Mouse (Mus musculus): ENCODE results near the gene Add2. TPM values are rescaled to one million over a fixed set of nuclear protein-coding genes. Genes with fewer than 3 reads are reported as not detected.
A peak's percentile ranks its signal among the peaks of the same experiment; 100 is the strongest.

Gene Add2
- polyA plus RNA-seq, 1 experiment from 2014 or later = 130 TPM

DNA sequence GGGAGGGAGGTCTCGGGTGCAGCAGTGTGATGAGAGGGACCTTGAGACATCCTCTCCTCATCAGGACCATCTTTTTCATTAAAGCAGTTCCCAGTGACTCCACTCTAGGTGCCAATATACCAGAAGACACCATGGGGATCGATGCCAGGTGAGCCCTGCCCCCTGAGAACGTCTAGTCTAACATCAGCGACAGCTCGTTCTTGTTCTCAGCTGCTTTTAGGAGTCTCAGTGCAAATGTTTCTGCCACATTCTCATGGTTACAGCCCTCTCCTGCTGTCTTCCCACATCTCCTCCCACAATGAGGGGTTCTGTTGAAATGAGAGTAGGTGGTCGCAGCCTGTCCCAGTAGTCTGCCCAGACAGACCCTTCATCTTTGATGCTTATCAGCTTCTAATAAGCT lies 38.2 kb downstream of the Add2 start:
- H3K27me3 ChIP-seq (replicated peaks) = no peaks in the 10 kb centered on the region
- no peaks in the 10 kb centered on the region for H3K36me3 ChIP-seq
- no peak overlapping the region for H3K4me3 ChIP-seq (replicated peaks)
- H3K9ac ChIP-seq (replicated peaks) = no peak overlapping the region
- WGBS = 65% methylated on average over 6 of the region's 6 CpGs
- H3K4me2 ChIP-seq = no peak overlapping the region
- no peak for ATAC-seq (ENCODE audit: low FRiP score)
- H3K4me1 ChIP-seq = peaks cover 82% of the 10 kb centered on the region
- H3K27ac ChIP-seq (replicated peaks) = peak overlapping the region; percentile 35; the same call in 1 of the 2 replicates
- no peaks in the 10 kb centered on the region for H3K9me3 ChIP-seq (replicated peaks)

DNA sequence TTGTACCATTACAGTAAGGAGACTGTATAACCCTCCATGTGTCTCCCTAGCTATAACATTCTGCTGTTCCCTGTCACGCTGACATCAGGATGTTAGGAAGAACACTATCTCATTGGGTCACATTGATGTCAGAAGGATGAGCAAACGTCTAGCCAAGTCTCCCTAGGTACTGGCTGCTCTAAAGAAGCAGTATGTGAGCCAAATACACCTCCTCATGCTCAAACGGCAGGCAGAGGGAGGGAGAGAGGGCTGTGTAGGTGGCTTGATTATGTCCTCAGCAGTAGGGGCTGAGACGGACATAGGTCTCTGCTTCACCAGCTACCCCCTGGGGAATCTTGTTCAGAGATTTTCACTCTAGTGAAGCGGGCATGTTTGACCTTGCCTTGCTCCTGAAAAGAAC lies 38.7 kb downstream of the Add2 start:
- Histone ChIP-seq H3K36me3 (no peaks in the 10 kb centered on the region), H3K9me3 (replicated peaks) (no peaks in the 10 kb centered on the region), H3K27ac (replicated peaks) (peak overlapping the region; percentile 35; the same call in 1 of the 2 replicates), H3K4me1 (peaks cover 78% of the 10 kb centered on the region), H3K4me2 (no peak overlapping the region), H3K9ac (replicated peaks) (no peak overlapping the region), H3K27me3 (replicated peaks) (no peaks in the 10 kb centered on the region), H3K4me3 (replicated peaks) (no peak overlapping the region)
- ATAC-seq (ENCODE audit: low FRiP score) = no peak
- WGBS = 57% methylated on average over 5 of the region's 5 CpGs

DNA sequence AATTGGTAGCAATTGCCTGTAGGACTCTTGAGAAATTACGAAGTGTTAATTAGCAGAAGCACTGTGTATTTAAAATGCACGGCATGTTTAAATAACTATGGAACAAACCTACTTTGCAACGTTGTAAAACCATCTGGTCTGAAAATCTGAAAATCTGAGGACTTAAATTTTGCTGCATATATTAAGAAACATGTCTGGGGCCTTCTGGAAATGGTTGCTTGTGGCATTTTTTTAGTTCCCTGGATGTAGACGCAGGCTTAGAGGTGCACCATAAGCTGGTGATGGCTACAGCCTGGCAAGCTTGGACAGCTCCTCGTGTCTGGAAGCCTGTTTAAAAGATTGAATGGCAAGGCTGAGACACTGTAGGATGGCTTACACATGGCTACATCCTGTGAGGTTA lies 40.5 kb downstream of the Add2 start:
- Histone ChIP-seq H3K36me3 (no peaks in the 10 kb centered on the region), H3K27ac (replicated peaks) (peak overlapping the region; percentile 59), H3K4me2 (no peak overlapping the region), H3K27me3 (replicated peaks) (no peaks in the 10 kb centered on the region), H3K9ac (replicated peaks) (no peak overlapping the region), H3K4me3 (replicated peaks) (no peak overlapping the region), H3K4me1 (peaks cover 62% of the 10 kb centered on the region), H3K9me3 (replicated peaks) (no peaks in the 10 kb centered on the region)
- WGBS = 46% methylated on average over 5 of the region's 5 CpGs
- no peak for ATAC-seq (ENCODE audit: low FRiP score)

DNA sequence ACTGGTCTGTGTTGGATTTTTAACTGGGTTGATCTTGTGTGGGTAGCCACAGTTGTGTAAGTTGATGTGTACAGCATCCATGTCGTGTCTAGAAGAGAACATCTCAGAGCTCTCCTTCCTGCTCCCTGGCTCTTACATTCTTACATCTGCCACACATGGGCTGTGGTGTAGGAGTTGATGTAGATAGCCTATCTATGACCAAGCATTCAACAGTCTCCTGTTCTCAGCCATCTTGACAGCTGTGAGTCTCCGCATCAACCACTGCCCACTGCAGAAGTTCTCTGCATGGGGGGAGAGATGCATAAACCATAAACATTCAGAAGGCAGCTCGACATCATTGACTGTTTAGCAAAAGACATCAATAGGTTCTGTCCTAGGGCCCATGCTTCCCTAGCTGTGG lies 41.4 kb downstream of the Add2 start:
- Histone ChIP-seq H3K27me3 (replicated peaks) (no peaks in the 10 kb centered on the region), H3K36me3 (no peaks in the 10 kb centered on the region), H3K27ac (replicated peaks) (no peak overlapping the region), H3K4me2 (no peak overlapping the region), H3K4me3 (replicated peaks) (no peak overlapping the region), H3K4me1 (peaks cover 54% of the 10 kb centered on the region), H3K9ac (replicated peaks) (no peak overlapping the region), H3K9me3 (replicated peaks) (no peaks in the 10 kb centered on the region)
- no peak for ATAC-seq (ENCODE audit: low FRiP score)
- WGBS = 86% methylated on average over 3 of the region's 3 CpGs

DNA sequence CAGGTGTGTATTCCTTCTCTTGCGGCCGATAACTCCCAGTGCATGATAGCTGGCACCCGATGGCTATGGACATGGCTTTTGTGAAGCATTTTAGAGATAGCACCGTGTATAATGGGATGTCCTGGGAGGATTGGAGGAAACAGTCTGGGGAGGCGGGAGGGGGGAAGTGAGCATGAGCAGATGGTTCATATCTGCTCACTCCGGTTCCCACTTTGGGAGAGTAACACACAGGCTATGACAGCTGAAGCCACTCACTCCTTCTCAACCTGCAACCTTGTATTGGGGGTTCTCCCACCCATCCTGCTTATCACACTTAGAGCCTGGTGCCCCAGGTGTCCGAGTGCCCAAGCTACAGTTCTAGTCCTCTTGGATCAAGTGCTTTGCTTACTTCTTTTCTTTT lies 41.8 kb downstream of the Add2 start:
- no peak for ATAC-seq (ENCODE audit: low FRiP score)
- no peaks in the 10 kb centered on the region for H3K9me3 ChIP-seq (replicated peaks)
- H3K4me3 ChIP-seq (replicated peaks) = no peak overlapping the region
- no peaks in the 10 kb centered on the region for H3K27me3 ChIP-seq (replicated peaks)
- 60% methylated on average over 7 of the region's 7 CpGs for WGBS
- no peak overlapping the region for H3K9ac ChIP-seq (replicated peaks)
- H3K36me3 ChIP-seq = no peaks in the 10 kb centered on the region
- H3K4me1 ChIP-seq = peaks cover 50% of the 10 kb centered on the region
- H3K27ac ChIP-seq (replicated peaks) = no peak overlapping the region
- H3K4me2 ChIP-seq = no peak overlapping the region

DNA sequence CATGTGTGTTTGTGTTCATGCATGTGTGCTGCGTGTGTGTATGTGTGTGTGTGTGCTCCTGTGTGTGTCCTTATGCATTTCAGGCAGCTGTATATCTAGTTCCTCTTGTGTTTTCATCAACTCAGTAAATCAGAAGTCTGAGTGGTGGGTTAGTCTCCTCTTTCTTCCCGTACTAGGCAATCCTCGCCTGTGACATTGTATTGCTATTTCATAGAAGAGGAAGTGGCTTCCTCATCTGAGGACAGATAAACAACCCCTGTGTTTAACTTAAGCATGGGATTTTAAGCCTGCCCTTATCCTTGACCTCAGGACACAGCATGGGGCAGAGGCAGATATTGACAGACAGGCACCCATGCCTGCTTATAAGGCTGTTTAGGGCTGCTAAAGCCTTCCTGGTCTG lies 45.4 kb downstream of the Add2 start:
- WGBS = 72% methylated on average over 3 of the region's 3 CpGs
- no peaks in the 10 kb centered on the region for H3K9me3 ChIP-seq (replicated peaks)
- ATAC-seq (ENCODE audit: low FRiP score) = no peak
- no peak overlapping the region for H3K4me3 ChIP-seq (replicated peaks)
- H3K27ac ChIP-seq (replicated peaks) = no peak overlapping the region
- H3K27me3 ChIP-seq (replicated peaks) = no peaks in the 10 kb centered on the region
- H3K4me1 ChIP-seq = peaks cover 27% of the 10 kb centered on the region
- H3K4me2 ChIP-seq = no peak overlapping the region
- H3K36me3 ChIP-seq = no peaks in the 10 kb centered on the region
- H3K9ac ChIP-seq (replicated peaks) = no peak overlapping the region

DNA sequence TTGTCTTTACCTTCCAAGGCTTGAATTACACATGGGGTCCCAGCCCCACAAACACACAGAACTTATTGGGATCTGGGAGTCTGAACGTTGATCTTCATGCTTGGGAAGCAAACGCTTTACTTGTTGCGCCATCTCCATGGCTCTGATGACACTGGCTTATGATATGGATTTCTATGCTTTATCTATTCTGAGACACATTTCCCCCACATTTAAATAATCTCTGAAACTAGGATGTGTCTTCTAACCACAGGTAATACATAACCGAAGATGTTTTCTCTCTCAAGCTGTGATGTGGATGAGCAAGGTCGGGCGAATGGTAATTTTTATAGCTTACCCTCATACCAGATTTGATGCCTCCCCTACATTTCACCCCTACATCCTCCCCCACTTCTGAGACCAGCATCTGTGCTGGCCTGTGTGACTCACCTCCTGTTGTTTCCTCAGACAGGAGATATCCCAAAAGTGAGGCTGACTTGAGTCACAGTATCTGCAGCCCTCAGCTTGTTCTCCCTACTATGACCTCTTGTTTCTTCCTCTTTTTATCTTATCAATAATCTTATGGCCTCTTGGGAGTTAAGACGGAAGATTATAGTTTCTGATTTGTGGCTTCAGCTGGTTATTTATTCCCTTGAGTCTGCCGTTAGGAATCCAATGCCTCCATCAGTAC lies 46.2 kb downstream of the Add2 start:
- Histone ChIP-seq H3K4me2 (no peak overlapping the region), H3K9me3 (replicated peaks) (no peaks in the 10 kb centered on the region), H3K4me3 (replicated peaks) (no peak overlapping the region), H3K27ac (replicated peaks) (no peak overlapping the region), H3K27me3 (replicated peaks) (no peaks in the 10 kb centered on the region), H3K36me3 (no peaks in the 10 kb centered on the region), H3K9ac (replicated peaks) (no peak overlapping the region), H3K4me1 (peaks cover 23% of the 10 kb centered on the region)
- WGBS = 75% methylated on average over 8 of the region's 8 CpGs
- ATAC-seq (ENCODE audit: low FRiP score) = no peak

DNA sequence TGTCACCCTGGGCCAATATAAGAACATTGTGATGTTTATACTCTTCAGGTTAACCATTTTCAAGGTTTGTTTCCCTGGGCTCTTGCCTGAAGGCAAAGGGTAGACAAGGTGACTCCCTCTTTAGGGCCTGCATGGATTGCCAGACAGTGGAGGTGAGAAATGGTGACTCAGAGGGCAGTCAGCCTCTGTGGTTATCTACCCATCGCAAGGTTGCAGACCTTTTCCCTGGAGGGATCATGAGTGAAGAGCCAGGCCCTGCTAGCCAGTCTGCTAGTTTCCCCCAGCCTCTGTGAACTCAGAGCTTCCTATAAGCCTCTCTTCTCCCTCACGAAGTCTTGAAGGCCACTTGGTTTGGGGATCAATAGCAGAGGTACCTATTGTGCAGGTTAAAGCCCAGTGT lies 48.0 kb downstream of the Add2 start:
- Histone ChIP-seq H3K4me2 (no peak overlapping the region), H3K4me3 (replicated peaks) (no peak overlapping the region), H3K27ac (replicated peaks) (no peak overlapping the region), H3K36me3 (no peaks in the 10 kb centered on the region), H3K9ac (replicated peaks) (no peak overlapping the region), H3K9me3 (replicated peaks) (no peaks in the 10 kb centered on the region), H3K27me3 (replicated peaks) (no peaks in the 10 kb centered on the region), H3K4me1 (peaks cover 14% of the 10 kb centered on the region; the same call in 1 of the 2 replicates)
- 88% methylated on average over 2 of the region's 2 CpGs for WGBS
- ATAC-seq (ENCODE audit: low FRiP score) = no peak

DNA sequence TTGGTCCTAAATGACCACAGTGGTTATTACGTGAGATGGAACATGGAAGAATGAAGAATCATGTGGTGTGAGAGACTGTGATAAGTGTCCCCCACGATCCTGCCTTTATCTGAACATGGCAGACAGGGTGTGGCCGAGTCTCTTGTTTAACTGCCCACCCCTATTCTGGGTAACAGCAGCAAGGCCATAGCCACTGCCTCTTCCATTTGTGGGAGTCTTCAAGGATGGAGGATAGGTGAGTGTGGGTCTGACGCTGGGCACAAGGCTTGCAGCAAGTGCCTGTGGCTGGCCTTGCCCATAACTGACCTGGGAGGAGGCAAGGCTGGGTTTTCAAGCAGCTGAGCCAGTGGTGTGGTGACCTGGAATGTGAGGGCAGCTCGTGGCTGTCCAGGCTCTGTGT lies 49.4 kb downstream of the Add2 start:
- no peaks in the 10 kb centered on the region for H3K36me3 ChIP-seq
- H3K4me3 ChIP-seq (replicated peaks) = no peak overlapping the region
- H3K4me1 ChIP-seq = peaks cover 14% of the 10 kb centered on the region; the same call in 1 of the 2 replicates
- 83% methylated on average over 5 of the region's 5 CpGs for WGBS
- H3K27ac ChIP-seq (replicated peaks) = no peak overlapping the region
- H3K9me3 ChIP-seq (replicated peaks) = no peaks in the 10 kb centered on the region
- no peak overlapping the region for H3K9ac ChIP-seq (replicated peaks)
- ATAC-seq (ENCODE audit: low FRiP score) = no peak
- no peaks in the 10 kb centered on the region for H3K27me3 ChIP-seq (replicated peaks)
- H3K4me2 ChIP-seq = no peak overlapping the region

DNA sequence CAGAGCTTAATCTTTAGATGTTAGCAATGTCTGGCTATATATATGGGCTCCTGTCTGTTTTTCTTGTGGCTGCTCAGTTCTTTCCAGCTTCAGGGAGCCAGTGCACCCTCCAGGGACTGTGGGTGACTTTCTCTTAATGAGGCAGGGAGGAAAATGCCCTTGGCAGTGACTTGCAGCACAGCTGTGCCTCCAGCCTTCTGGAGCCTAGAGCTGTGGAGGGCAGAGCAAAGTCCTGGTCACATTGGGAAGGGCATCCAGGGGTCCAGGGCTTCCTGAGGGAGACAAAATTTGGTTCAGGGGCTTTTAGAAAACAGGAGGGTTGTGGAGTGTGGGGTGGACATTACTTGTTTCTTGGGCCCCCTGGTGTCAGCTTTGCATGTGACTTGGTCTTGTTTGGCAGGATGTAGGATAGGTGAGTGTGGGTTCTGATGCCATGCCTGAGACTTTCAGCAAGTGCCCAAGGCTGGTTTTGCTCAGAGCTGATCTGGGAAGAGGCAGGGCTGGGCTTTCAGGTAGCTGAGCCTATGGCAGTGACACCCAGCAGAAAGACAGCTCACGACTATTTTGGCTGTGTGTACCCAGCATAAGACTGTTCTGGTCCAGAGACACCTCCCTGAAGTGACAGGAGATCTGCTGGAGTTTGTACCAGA lies 50.0 kb downstream of the Add2 start:
- Histone ChIP-seq H3K4me1 (peaks cover 11% of the 10 kb centered on the region; the same call in 1 of the 2 replicates), H3K9ac (replicated peaks) (no peak overlapping the region), H3K4me2 (no peak overlapping the region), H3K36me3 (peaks cover 5% of the 10 kb centered on the region; the same call in 1 of the 2 replicates), H3K27me3 (replicated peaks) (no peaks in the 10 kb centered on the region), H3K9me3 (replicated peaks) (no peaks in the 10 kb centered on the region), H3K27ac (replicated peaks) (no peak overlapping the region), H3K4me3 (replicated peaks) (no peak overlapping the region)
- 90% methylated on average over 1 of the region's 1 CpGs for WGBS
- no peak for ATAC-seq (ENCODE audit: low FRiP score)

DNA sequence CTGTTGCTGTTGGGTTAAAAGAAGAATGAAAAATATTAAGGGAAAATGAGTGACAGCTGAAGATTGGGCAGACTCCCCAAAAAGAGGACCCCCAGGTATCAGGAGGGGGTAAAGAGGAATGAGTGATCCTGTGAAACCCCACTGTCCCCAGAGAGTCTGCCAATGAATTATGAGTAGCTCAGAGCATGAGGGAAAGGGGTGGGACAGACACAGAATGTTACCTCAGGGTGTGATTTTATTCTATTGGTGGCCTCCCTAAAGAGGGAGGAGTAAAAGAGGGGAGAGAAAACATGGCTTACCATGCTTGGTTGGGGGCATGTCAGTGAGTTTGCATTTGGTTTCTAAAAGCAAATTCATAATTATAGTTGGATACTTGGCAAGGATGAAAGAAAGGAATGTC lies 50.8 kb downstream of the Add2 start:
- Histone ChIP-seq H3K4me2 (no peak overlapping the region), H3K4me1 (peaks cover 10% of the 10 kb centered on the region; the same call in 1 of the 2 replicates), H3K9me3 (replicated peaks) (no peaks in the 10 kb centered on the region), H3K9ac (replicated peaks) (no peak overlapping the region), H3K27me3 (replicated peaks) (no peaks in the 10 kb centered on the region), H3K36me3 (peaks cover 9% of the 10 kb centered on the region; the same call in 1 of the 2 replicates), H3K4me3 (replicated peaks) (no peak overlapping the region), H3K27ac (replicated peaks) (no peak overlapping the region)
- no peak for ATAC-seq (ENCODE audit: low FRiP score)

DNA sequence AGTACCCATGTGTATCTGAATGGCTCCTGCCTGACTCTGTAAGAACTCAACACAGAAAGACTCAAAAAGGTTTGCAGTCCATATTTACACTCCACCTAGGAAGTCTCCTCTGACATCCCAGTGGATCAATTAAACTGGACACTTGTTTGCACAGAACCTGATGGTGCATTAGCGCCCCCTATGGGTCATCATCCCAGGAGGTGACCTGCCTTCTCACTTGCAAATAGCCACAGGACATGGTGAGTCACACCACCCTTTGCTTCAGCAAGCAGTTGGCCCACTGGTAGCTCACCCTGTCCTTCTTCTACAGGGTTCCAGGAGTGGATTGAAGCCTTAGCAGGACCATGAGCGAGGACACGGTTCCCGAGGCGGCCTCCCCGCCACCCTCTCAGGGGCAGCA lies 57.0 kb downstream of the Add2 start:
- WGBS = 72% methylated on average over 6 of the region's 6 CpGs
- no peaks in the 10 kb centered on the region for H3K27me3 ChIP-seq (replicated peaks)

More for the DNA sequence above, 57.0 kb downstream of the Add2 start:
- H3K9me3 ChIP-seq (replicated peaks) = no peaks in the 10 kb centered on the region
- H3K4me3 ChIP-seq (replicated peaks) = no peak overlapping the region
- no peak overlapping the region for H3K9ac ChIP-seq (replicated peaks)
- no peak for ATAC-seq (ENCODE audit: low FRiP score)
- H3K4me1 ChIP-seq = peaks cover 12% of the 10 kb centered on the region
- peaks cover 22% of the 10 kb centered on the region for H3K36me3 ChIP-seq
- no peak overlapping the region for H3K4me2 ChIP-seq
- no peak overlapping the region for H3K27ac ChIP-seq (replicated peaks)
